ENCODE assay signal across 27 mouse cellular contexts in genomic region chr3:152932096-152932495, GRCm38 (mm10). TPM values are rescaled to one million over a fixed set of nuclear protein-coding genes. Genes with fewer than 3 reads are reported as not detected.
DNase-seq lines count a peak whose midpoint lies in the region; ATAC-seq lines count a peak whose summit lies in the region.
"Had no signal": no experiment of that assay in that cellular context is flagged by ENCODE, and none has a peak within 500 bp of the region (broad histone marks: within the 10 kb centered on the region; RNA-seq: fewer than 3 reads in every experiment).

No protein-coding gene starts in this region.

- peak; percentile 55 for DNase-seq in CD4-positive, CD25-positive, alpha-beta regulatory T cell, adult 2 months (ENCODE audit: low read depth, low spot score)
- DNase-seq in CD4-positive helper T cell, adult 2 months (ENCODE audit: low read depth, low spot score), result peak; percentile 40
- no peak for DNase-seq in urinary bladder, postnatal 14 days (ENCODE audit: low spot score)
- no peak for DNase-seq in urinary bladder, adult 18-20 months (ENCODE audit: low spot score in 2 of 2)
- DNase-seq: adrenal gland, postnatal 10 days; cerebellum, adult 11 months; cerebellum, adult 9-10 months; embryo, embryonic 11 days; gastrocnemius, postnatal 36 days; heart, adult 2 months; heart, postnatal 10 days; kidney, adult 2 months; kidney, postnatal 36 days; left cerebral cortex, postnatal 4 days; lung, postnatal 36 days; midbrain, embryonic 14.5 days; right cerebral cortex, adult 18-20 months; thymus, postnatal 14 days had no signal

- H3K4me2 ChIP-seq in neural tube, embryonic 15.5 days, result no peak overlapping the region
- H3K4me2 ChIP-seq: embryonic facial prominence, embryonic 12.5 days; heart, embryonic 13.5 days; hindbrain, embryonic 15.5 days had no signal

- H3K27ac ChIP-seq in neural tube, embryonic 15.5 days (replicated peaks), result no peak overlapping the region
- H3K27ac ChIP-seq: embryonic facial prominence, embryonic 12.5 days; heart, adult 2 months; heart, embryonic 13.5 days; hindbrain, embryonic 10.5 days; hindbrain, embryonic 15.5 days had no signal

- H3K4me1 ChIP-seq in neural tube, embryonic 15.5 days, result peaks cover 13% of the 10 kb centered on the region

- 76% methylated on average over 4 of the region's 4 CpGs for WGBS in neural tube, embryonic 15.5 days

- no peak overlapping the region for H3K4me3 ChIP-seq in neural tube, embryonic 15.5 days (replicated peaks)
- H3K4me3 ChIP-seq: embryonic facial prominence, embryonic 12.5 days; heart, adult 2 months; heart, embryonic 13.5 days; hindbrain, embryonic 10.5 days; hindbrain, embryonic 15.5 days had no signal

- no peaks in the 10 kb centered on the region for H3K36me3 ChIP-seq in neural tube, embryonic 15.5 days
- H3K36me3 ChIP-seq: embryonic facial prominence, embryonic 12.5 days; heart, embryonic 13.5 days; hindbrain, embryonic 10.5 days; hindbrain, embryonic 15.5 days had no signal

- ATAC-seq in CD4-positive, CD25-positive, alpha-beta regulatory T cell, adult 4 months, result no peak
- ATAC-seq in granulocyte monocyte progenitor cell, adult 5-6 weeks (replicated peaks; ENCODE audit: poor library complexity, severe bottlenecking), result peak; percentile 36
- ATAC-seq in megakaryocyte progenitor cell, adult 5-6 weeks (replicated peaks; ENCODE audit: poor library complexity), result 0 out of 2 replicates have a peak, but pooled peaks have one; percentile 21
- ATAC-seq in neural tube, embryonic 15.5 days (ENCODE audit: low FRiP score), result no peak
- ATAC-seq: forebrain, embryonic 14.5 days had no signal

- H3K27me3 ChIP-seq in neural tube, embryonic 15.5 days (replicated peaks), result no peaks in the 10 kb centered on the region
- H3K27me3 ChIP-seq: embryonic facial prominence, embryonic 12.5 days; heart, embryonic 13.5 days; hindbrain, embryonic 15.5 days had no signal

- no peaks in the 10 kb centered on the region for H3K9me3 ChIP-seq in neural tube, embryonic 15.5 days (replicated peaks)
- H3K9me3 ChIP-seq: embryonic facial prominence, embryonic 12.5 days; heart, embryonic 13.5 days; hindbrain, embryonic 10.5 days; hindbrain, embryonic 15.5 days had no signal

- H3K9ac ChIP-seq in neural tube, embryonic 15.5 days (replicated peaks), result no peak overlapping the region
- H3K9ac ChIP-seq: embryonic facial prominence, embryonic 12.5 days; heart, embryonic 13.5 days; hindbrain, embryonic 15.5 days had no signal

RNA-seq across cellular contexts. Expression of gene St6galnac5, which starts 50.0 kb away (rescaled TPM):
- polyA plus RNA-seq in CD4-positive, CD25-positive, alpha-beta regulatory T cell, adult 4 months (2017; shearing (Covaris generic)), result not detected
- not detected in 2 replicates for total RNA-seq in granulocyte monocyte progenitor cell, adult 5-6 weeks (2014; fragmentation: Nextera tagmentation)
- total RNA-seq in granulocyte monocyte progenitor cell, adult 5-6 weeks (2017), result not detected in 2 replicates
- total RNA-seq in megakaryocyte progenitor cell, adult 5-6 weeks (2015), result not detected in 2 replicates
- 0.08 TPM in 1 of 2 replicates, not detected in the other for total RNA-seq in megakaryocyte progenitor cell, adult 5-6 weeks (2017)
- 13.4 and 18.5 TPM in 2 replicates for polyA plus RNA-seq in neural tube, embryonic 15.5 days (2015; fragmentation: Nextera tagmentation; extraction: Ambion mirVana)
- total RNA-seq: heart, adult 2 months; heart, postnatal 10 days had no signal

Comparison
In these comparisons a context has a peak if more than half of its experiments do, and no peak if none do; other contexts are left out.
1. DNase-seq: peak in CD4-positive, CD25-positive, alpha-beta regulatory T cell, adult 2 months (single experiment) and CD4-positive helper T cell, adult 2 months (single experiment); none in urinary bladder, postnatal 14 days (single experiment) and urinary bladder, adult 18-20 months (0 of 2).
2. ATAC-seq: peak in granulocyte monocyte progenitor cell, adult 5-6 weeks (single experiment) and megakaryocyte progenitor cell, adult 5-6 weeks (single experiment); none in CD4-positive, CD25-positive, alpha-beta regulatory T cell, adult 4 months (single experiment) and neural tube, embryonic 15.5 days (single experiment).